Mouse (Mus musculus) heart, embryonic 12.5 days (tissue): ENCODE data around the gene 6330409D20Rik. TPM values are rescaled to one million over a fixed set of nuclear protein-coding genes. Genes with fewer than 3 reads are reported as not detected.

Experiments used
- ATAC-seq: fragments of 200-750 bp; cut with Nextera tagmentation; 2 replicates; pipeline ENCODE4 v1.8.0; 2017; ENCODE audit warnings: moderate TSS enrichment, moderate library complexity; ENCODE audit not compliant: insufficient number of reproducible peaks, low FRiP score
- H3K27ac ChIP-seq: fragments of 300-500 bp; sonication (generic); 2 replicates; pipeline ENCODE4 v1.5.1; 2016; ENCODE audit warnings: mild to moderate bottlenecking, moderate library complexity; ENCODE audit not compliant: poor library complexity, severe bottlenecking
- H3K27me3 ChIP-seq: fragments of 300-500 bp; sonication (generic); replicated peaks from 2 replicates; pipeline ENCODE4 v1.6.1; 2016; ENCODE audit warnings: mild to moderate bottlenecking, moderate library complexity
- H3K36me3 ChIP-seq: fragments of 300-500 bp; sonication (generic); 2 replicates; pipeline ENCODE4 v1.6.1; 2016; ENCODE audit warnings: mild to moderate bottlenecking, moderate library complexity
- H3K4me1 ChIP-seq: fragments of 300-500 bp; sonication (generic); replicated peaks from 2 replicates; pipeline ENCODE4 v1.6.1; 2016; ENCODE audit warnings: mild to moderate bottlenecking
- H3K4me2 ChIP-seq: fragments of 300-500 bp; sonication (generic); 2 replicates; pipeline ENCODE4 v1.6.1; 2016; ENCODE audit warnings: mild to moderate bottlenecking, moderate library complexity
- H3K4me3 ChIP-seq: fragments of 300-500 bp; sonication (generic); 2 replicates; pipeline ENCODE4 v1.5.1; 2016; ENCODE audit warnings: mild to moderate bottlenecking
- H3K9ac ChIP-seq: fragments of 300-500 bp; sonication (generic); 2 replicates; pipeline ENCODE4 v1.6.1; 2016; ENCODE audit warnings: mild to moderate bottlenecking, moderate library complexity
- H3K9me3 ChIP-seq: fragments of 300-500 bp; sonication (generic); replicated peaks from 2 replicates; pipeline ENCODE4 v1.6.1; 2016; ENCODE audit warnings: mild to moderate bottlenecking, moderate library complexity
- WGBS: fragments of 180-500 bp; shearing (Covaris S2); methylation state at CpG from one replicate; pipeline ENCODE4 v1.1.7; 2016; 5-methylcytosine and 5-hydroxymethylcytosine counted together
- polyA plus RNA-seq: library from polyadenylated mRNA; unstranded; fragments of >200 nt; fragmentation: Nextera tagmentation; extraction: Ambion mirVana; gene quantifications from 2 replicates; pipeline ENCODE4 v1.2.1, GENCODE M21; 2016

The 6330409D20Rik gene
- polyA plus RNA-seq, 1 experiment from 2014 or later = not detected

GRCm38 (mm10) chr2:32752181-32752580, 11.4 kb upstream of the 6330409D20Rik start:
- Histone ChIP-seq H3K4me3 (no peak overlapping the region), H3K27ac (no peak overlapping the region), H3K4me1 (peaks cover 10% of the 10 kb centered on the region; the same call in 1 of the 2 replicates), H3K27me3 (0 out of 2 replicates have a peak, but pooled peaks cover 3% of the 10 kb centered on the region), H3K4me2 (peak overlapping the region; percentile 65), H3K36me3 (peaks cover 60% of the 10 kb centered on the region), H3K9ac (no peak overlapping the region), H3K9me3 (no peaks in the 10 kb centered on the region)
- WGBS = 67% methylated on average over 10 of the region's 10 CpGs
- ATAC-seq = no peak

GRCm38 (mm10) chr2:32751665-32752033, 10.8 kb upstream of the 6330409D20Rik start:
- H3K9me3 ChIP-seq = no peaks in the 10 kb centered on the region
- 0 out of 2 replicates have a peak, but pooled peaks cover 3% of the 10 kb centered on the region for H3K27me3 ChIP-seq
- H3K4me2 ChIP-seq = peak overlapping the region; percentile 65
- WGBS = 38% methylated on average over 9 of the region's 10 CpGs
- H3K4me1 ChIP-seq = peaks cover 10% of the 10 kb centered on the region; the same call in 1 of the 2 replicates
- peaks cover 65% of the 10 kb centered on the region for H3K36me3 ChIP-seq
- H3K9ac ChIP-seq = peak overlapping the region; percentile 62
- peak overlapping the region; percentile 55; the same call in 1 of the 2 replicates for H3K27ac ChIP-seq
- no peak for ATAC-seq
- H3K4me3 ChIP-seq = peak overlapping the region; percentile 53

- Histone ChIP-seq H3K27me3 (0 out of 2 replicates have a peak, but pooled peaks cover 3% of the 10 kb centered on the region), H3K4me2 (peak overlapping the region; percentile 65), H3K9ac (peak overlapping the region; percentile 62), H3K4me3 (peak overlapping the region; percentile 53), H3K36me3 (peaks cover 71% of the 10 kb centered on the region), H3K9me3 (no peaks in the 10 kb centered on the region), H3K27ac (peak overlapping the region; percentile 55; the same call in 1 of the 2 replicates), H3K4me1 (peaks cover 10% of the 10 kb centered on the region; the same call in 1 of the 2 replicates)
- ATAC-seq = peak; percentile 52; the same call in 1 of the 2 replicates
- 17% methylated on average over 31 of the region's 31 CpGs for WGBS
Measured at GRCm38 (mm10) chr2:32750887-32751664, 10.3 kb upstream of the 6330409D20Rik start.

DNA sequence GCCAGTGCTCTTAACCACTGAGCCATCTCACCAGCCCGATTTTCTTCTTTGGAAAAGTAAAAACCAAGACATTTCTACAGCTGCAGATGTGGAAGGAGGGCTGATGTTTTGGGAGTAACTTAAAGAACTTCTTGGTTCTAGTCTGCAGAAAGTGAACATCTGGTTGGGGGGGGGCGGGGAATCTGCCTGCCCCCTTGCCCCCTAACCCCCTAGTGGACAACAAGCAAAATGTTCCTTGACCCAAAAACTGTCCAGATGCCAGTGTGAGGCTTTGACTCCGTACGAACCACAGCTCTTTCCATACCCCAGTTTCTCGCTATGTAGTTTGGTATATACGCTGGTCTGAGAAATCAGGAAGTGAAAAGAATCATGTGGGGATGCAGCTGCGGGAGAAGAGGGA, 9.4 kb upstream of the 6330409D20Rik start:
- no peaks in the 10 kb centered on the region for H3K9me3 ChIP-seq
- no peak overlapping the region for H3K9ac ChIP-seq
- ATAC-seq = no peak
- H3K36me3 ChIP-seq = peaks cover 80% of the 10 kb centered on the region
- WGBS = 70% methylated on average over 7 of the region's 7 CpGs
- no peak overlapping the region for H3K4me3 ChIP-seq
- no peak overlapping the region for H3K27ac ChIP-seq
- H3K4me1 ChIP-seq = peaks cover 10% of the 10 kb centered on the region; the same call in 1 of the 2 replicates
- H3K4me2 ChIP-seq = no peak overlapping the region
- 0 out of 2 replicates have a peak, but pooled peaks cover 4% of the 10 kb centered on the region for H3K27me3 ChIP-seq

DNA sequence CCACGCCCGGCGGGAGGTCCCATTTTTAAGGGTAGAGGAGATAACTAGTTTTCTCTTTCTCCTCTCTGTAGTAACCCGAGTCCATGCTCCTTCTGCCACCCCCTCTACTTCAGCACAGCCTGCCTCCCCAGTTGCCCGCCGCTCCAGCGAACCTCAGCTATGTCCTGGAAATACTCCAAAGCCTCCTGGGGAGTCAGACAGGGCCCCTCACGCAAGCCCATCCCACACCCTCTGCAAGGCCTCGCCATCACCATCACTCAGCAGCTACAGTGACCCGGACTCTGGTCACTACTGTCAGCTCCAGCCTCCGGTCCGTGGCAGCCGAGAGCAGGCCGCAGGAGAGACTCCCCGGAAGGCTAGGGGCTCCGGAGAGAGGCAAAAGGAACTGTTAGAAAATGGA, 8.3 kb upstream of the 6330409D20Rik start:
- 77% methylated on average over 16 of the region's 16 CpGs for WGBS
- ATAC-seq = no peak
- H3K36me3 ChIP-seq = peaks cover 72% of the 10 kb centered on the region
- peaks cover 10% of the 10 kb centered on the region; the same call in 1 of the 2 replicates for H3K4me1 ChIP-seq
- H3K9ac ChIP-seq = no peak overlapping the region
- H3K27me3 ChIP-seq = peaks cover 4% of the 10 kb centered on the region; the same call in 1 of the 2 replicates
- no peak overlapping the region for H3K27ac ChIP-seq
- no peak overlapping the region for H3K4me3 ChIP-seq
- H3K9me3 ChIP-seq = no peaks in the 10 kb centered on the region
- H3K4me2 ChIP-seq = no peak overlapping the region

DNA sequence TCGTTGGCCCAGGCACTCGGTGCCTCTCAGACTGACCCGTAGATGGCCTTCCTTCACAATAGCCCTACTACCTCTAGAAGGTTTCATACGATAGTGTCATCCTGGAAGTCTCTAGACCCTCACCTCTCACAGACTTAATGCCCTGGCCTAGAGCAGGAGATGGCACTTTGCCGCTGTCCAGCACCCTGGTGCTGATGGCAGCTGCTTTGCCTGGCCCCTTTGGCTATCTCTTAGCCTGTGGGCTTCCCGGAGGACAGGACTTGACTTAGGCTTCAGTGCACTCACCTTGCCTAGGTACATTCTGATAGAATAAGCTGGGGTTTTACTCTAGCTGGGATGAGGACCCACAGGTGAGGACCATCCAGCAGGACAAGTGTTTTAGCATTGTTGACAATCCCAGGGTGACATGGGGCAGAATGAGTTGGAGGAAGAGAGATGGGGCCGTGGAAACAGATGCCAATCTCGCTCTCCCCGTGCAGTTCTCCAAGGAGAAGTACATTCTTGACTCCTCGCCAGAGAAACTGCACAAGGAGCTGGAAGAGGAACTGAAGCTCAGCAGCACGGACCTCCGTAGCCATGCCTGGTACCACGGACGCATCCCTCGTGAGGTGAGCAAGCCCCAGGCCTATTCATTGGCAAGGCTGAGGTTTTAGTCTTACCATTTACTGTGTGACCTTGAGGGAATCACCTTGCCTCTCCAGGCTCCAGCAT, 3.6 kb upstream of the 6330409D20Rik start:
- H3K27me3 ChIP-seq = peaks cover 44% of the 10 kb centered on the region

GRCm38 (mm10) chr2:32742173-32742531, 1.3 kb upstream of the 6330409D20Rik start:
- H3K27me3 ChIP-seq = peaks cover 44% of the 10 kb centered on the region
- H3K9me3 ChIP-seq = no peaks in the 10 kb centered on the region
- peaks cover 30% of the 10 kb centered on the region for H3K36me3 ChIP-seq
- H3K4me3 ChIP-seq = peak overlapping the region; percentile 52
- peak; percentile 13; the same call in 1 of the 2 replicates for ATAC-seq
- 0 out of 2 replicates have a peak overlapping the region, but pooled peaks have one; percentile 62 for H3K9ac ChIP-seq
- H3K4me2 ChIP-seq = peak overlapping the region; percentile 76
- peaks cover 23% of the 10 kb centered on the region for H3K4me1 ChIP-seq
- H3K27ac ChIP-seq = no peak overlapping the region
- 15% methylated on average over 18 of the region's 18 CpGs for WGBS

More for the DNA sequence above, 3.6 kb upstream of the 6330409D20Rik start:
- Histone ChIP-seq H3K4me1 (peaks cover 18% of the 10 kb centered on the region), H3K9ac (no peak overlapping the region), H3K4me2 (no peak overlapping the region), H3K36me3 (peaks cover 40% of the 10 kb centered on the region), H3K4me3 (no peak overlapping the region), H3K27ac (no peak overlapping the region), H3K9me3 (no peaks in the 10 kb centered on the region)
- no peak for ATAC-seq
- WGBS = 68% methylated on average over 15 of the region's 15 CpGs

DNA sequence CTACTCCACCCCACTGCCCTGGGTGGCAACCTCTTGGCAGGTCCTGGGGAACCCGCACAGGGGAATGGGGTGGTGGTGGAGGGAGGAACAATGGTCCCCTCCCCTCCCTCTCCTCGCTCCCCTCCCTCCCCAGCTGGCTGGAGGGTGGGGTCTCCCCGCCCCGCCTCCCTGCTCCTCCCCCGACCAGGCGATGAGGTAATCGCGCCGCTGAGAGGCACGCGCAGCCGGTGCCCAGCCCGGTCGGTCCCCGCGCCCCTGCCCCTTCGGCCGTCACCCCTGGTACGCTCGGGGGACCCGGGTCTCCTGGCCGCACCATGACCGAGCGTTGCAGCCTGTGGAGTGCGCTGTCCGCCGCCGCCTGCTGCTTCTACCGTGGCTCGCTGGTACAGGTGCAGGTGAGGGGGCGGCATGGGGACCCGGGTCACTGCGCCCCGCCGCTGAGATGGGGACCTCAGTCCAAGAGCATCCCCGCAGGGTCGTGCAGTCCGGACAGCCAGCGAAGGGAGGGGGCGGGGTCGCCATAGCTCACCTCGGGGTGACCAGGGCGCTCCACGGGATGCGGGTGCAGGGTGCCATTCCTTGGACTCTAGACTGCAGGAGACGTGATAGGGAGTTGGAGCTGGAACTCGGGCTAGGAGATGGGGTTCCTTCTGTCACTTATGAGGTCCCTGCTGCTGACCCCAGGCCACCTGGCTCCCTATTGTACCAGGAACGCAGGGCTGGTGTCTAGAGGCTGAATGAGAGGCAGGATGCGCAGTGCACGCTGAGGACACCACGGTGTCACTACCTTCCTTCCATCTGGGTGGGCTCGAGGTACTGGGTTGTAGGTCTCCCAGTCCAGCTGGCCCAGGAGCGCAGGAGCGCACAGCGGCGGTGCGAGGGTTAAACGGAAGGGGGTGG, 707 bp upstream of the 6330409D20Rik start:
- H3K9ac ChIP-seq = peak overlapping the region; percentile 62
- H3K4me2 ChIP-seq = peak overlapping the region; percentile 76
- peaks cover 44% of the 10 kb centered on the region for H3K27me3 ChIP-seq
- no peaks in the 10 kb centered on the region for H3K9me3 ChIP-seq
- peaks cover 29% of the 10 kb centered on the region for H3K4me1 ChIP-seq
- H3K36me3 ChIP-seq = peaks cover 23% of the 10 kb centered on the region
- 11% methylated on average over 56 of the region's 58 CpGs for WGBS
- no peak overlapping the region for H3K27ac ChIP-seq
- peak overlapping the region; percentile 52 for H3K4me3 ChIP-seq
- peak; percentile 51 for ATAC-seq

DNA sequence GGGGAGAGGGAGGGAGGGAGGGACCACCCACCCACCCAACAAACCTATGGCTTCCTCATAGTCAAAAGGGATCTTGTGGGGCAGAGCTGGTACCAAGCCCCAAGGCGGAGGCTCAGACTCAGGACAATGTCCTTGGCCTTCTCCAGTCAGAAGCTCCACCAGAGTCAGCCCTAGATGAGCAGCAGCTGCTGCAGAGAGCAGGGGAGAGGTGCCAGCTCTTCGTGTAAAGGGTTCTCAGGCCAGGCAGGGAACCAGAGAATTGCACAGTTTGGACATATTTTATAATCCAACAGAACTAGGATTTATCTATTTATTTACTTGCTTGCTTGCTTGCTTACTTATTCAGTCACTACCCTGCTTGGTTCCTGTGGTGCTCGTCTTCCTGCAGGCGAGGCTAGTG, 1.5 kb downstream of the 6330409D20Rik start:
- Histone ChIP-seq H3K4me2 (no peak overlapping the region), H3K27me3 (peaks cover 41% of the 10 kb centered on the region), H3K4me1 (peaks cover 51% of the 10 kb centered on the region), H3K9me3 (no peaks in the 10 kb centered on the region), H3K27ac (no peak overlapping the region), H3K4me3 (no peak overlapping the region), H3K36me3 (0 out of 2 replicates have a peak, but pooled peaks cover 8% of the 10 kb centered on the region), H3K9ac (no peak overlapping the region)
- ATAC-seq = no peak
- WGBS = 75% methylated on average over 4 of the region's 4 CpGs

GRCm38 (mm10) chr2:32737008-32737407, 3.8 kb downstream of the 6330409D20Rik start:
- no peak for ATAC-seq
- Histone ChIP-seq H3K27me3 (peaks cover 19% of the 10 kb centered on the region), H3K9ac (no peak overlapping the region), H3K9me3 (no peaks in the 10 kb centered on the region), H3K4me3 (no peak overlapping the region), H3K4me2 (no peak overlapping the region), H3K36me3 (0 out of 2 replicates have a peak, but pooled peaks cover 4% of the 10 kb centered on the region), H3K4me1 (peaks cover 63% of the 10 kb centered on the region), H3K27ac (no peak overlapping the region)
- 48% methylated on average over 6 of the region's 6 CpGs for WGBS
